Mouse (Mus musculus) CH12.LX (cell line): ENCODE measurements around the gene Hist1h3i. TPM values are rescaled to one million over a fixed set of nuclear protein-coding genes. Genes with fewer than 3 reads are reported as not detected.
"Not testable (repeated sequence)": the region's sequence is repeated elsewhere in the genome, so short reads cannot be mapped to it uniquely, and the experiment has no call there.

ENCODE experiments used
- DNase-seq: peaks from one replicate; pipeline ENCODE4 v3.0.0-alpha.2; 2013; ENCODE audit errors: extremely low read depth
- H3K27ac ChIP-seq: 2 replicates; pipeline ENCODE4 v1.5.1; 2012; ENCODE audit warnings: low read depth, mild to moderate bottlenecking, control low read depth, moderate library complexity; ENCODE audit not compliant: insufficient read depth
- H3K27me3 ChIP-seq: replicated peaks from 2 replicates; pipeline ENCODE3; 2012; ENCODE audit warnings: inconsistent platforms
- H3K36me3 ChIP-seq, 2 experiments: replicated peaks in 1 of 2; 2 replicates each; pipeline versions ENCODE3 to v1.6.1; 2012; ENCODE audit warnings: inconsistent platforms in 1 of 2, low read length in 1 of 2, mild to moderate bottlenecking in 1 of 2, mixed read lengths in 1 of 2, moderate library complexity in 1 of 2; ENCODE audit not compliant: control insufficient read depth in 1 of 2, insufficient read depth in 1 of 2
- H3K4me1 ChIP-seq, 2 experiments: 2 replicates each; pipeline ENCODE4 v1.6.1; 2012; ENCODE audit warnings: inconsistent platforms in 1 of 2, moderate library complexity in 1 of 2; ENCODE audit not compliant: insufficient read depth in 2 of 2, control insufficient read depth in 1 of 2
- H3K4me2 ChIP-seq: 2 replicates; pipeline ENCODE4 v1.6.1; 2012; ENCODE audit warnings: low read depth, mild to moderate bottlenecking, control low read depth; ENCODE audit not compliant: poor library complexity, insufficient read depth, severe bottlenecking
- H3K4me3 ChIP-seq, 3 experiments: fragments of 150-350 bp in 1 of 3; sonication (generic) in 1 of 3; replicated peaks in 1 of 3; 2 replicates each; pipeline versions ENCODE3 to v1.5.1; 2011 to 2012; ENCODE audit warnings: low read depth in 2 of 3, low read length in 2 of 3, mild to moderate bottlenecking in 2 of 3, moderate library complexity in 2 of 3, control low read depth in 1 of 3, improper control_type of control experiment in 1 of 3, inconsistent platforms in 1 of 3, mixed read lengths in 1 of 3; ENCODE audit not compliant: poor library complexity in 1 of 3
- H3K79me2 ChIP-seq: replicated peaks from 2 replicates; pipeline ENCODE4 v1.6.1; 2012; ENCODE audit warnings: mild to moderate bottlenecking, moderate library complexity; ENCODE audit not compliant: control insufficient read depth, poor library complexity, insufficient read depth, severe bottlenecking; ENCODE audit errors: extremely low read depth
- H3K9ac ChIP-seq: 2 replicates; pipeline ENCODE4 v1.6.1; 2012; ENCODE audit warnings: low read depth, mild to moderate bottlenecking, control low read depth, moderate library complexity; ENCODE audit not compliant: insufficient read depth
- H3K9me3 ChIP-seq: replicated peaks from 2 replicates; pipeline ENCODE3; 2012; ENCODE audit warnings: low read length, inconsistent platforms, mixed read lengths
- BHLHE40 ChIP-seq: IDR thresholded peaks from 2 replicates; pipeline ENCODE4 v1.6.1; 2011; ENCODE audit warnings: mild to moderate bottlenecking, low read depth, low read length, improper control_type of control experiment
- CHD1 ChIP-seq: IDR thresholded peaks from 2 replicates; pipeline ENCODE4 v1.6.1; 2012; ENCODE audit warnings: low read depth, low read length, improper control_type of control experiment, inconsistent platforms
- CHD2 ChIP-seq: IDR thresholded peaks from 2 replicates; pipeline ENCODE4 v1.6.1; 2011; ENCODE audit warnings: low read length, improper control_type of control experiment
- E2F4 ChIP-seq: IDR thresholded peaks from 2 replicates; pipeline ENCODE4 v1.6.1; 2011; ENCODE audit warnings: low read depth, low read length, improper control_type of control experiment; ENCODE audit not compliant: insufficient replicate concordance
- ELF1 ChIP-seq: IDR thresholded peaks from 2 replicates; pipeline ENCODE4 v1.6.1; 2014; ENCODE audit warnings: low read depth, mild to moderate bottlenecking, inconsistent platforms, low read length, improper control_type of control experiment
- HCFC1 ChIP-seq: IDR thresholded peaks from 2 replicates; pipeline ENCODE4 v1.6.1; 2012; ENCODE audit warnings: low read depth, mild to moderate bottlenecking, inconsistent platforms, low read length, improper control_type of control experiment
- IRF4 ChIP-seq: IDR thresholded peaks from 2 replicates; pipeline ENCODE4 v1.6.1; 2014; ENCODE audit warnings: low read depth, mild to moderate bottlenecking, inconsistent platforms, low read length, improper control_type of control experiment
- KAT2A ChIP-seq: IDR thresholded peaks from 2 replicates; pipeline ENCODE4 v1.6.1; 2012; ENCODE audit warnings: low read length, improper control_type of control experiment, inconsistent platforms; ENCODE audit not compliant: insufficient replicate concordance
- MAFK ChIP-seq: IDR thresholded peaks from 2 replicates; pipeline ENCODE4 v1.6.1; 2011; ENCODE audit warnings: low read length, improper control_type of control experiment; ENCODE audit not compliant: insufficient replicate concordance
- MAZ ChIP-seq: IDR thresholded peaks from 2 replicates; pipeline ENCODE4 v1.6.1; 2012; ENCODE audit warnings: low read depth, mild to moderate bottlenecking, inconsistent platforms, low read length, improper control_type of control experiment, moderate library complexity
- MEF2A ChIP-seq: IDR thresholded peaks from 2 replicates; pipeline ENCODE4 v1.6.1; 2014; ENCODE audit warnings: low read depth, mild to moderate bottlenecking, inconsistent platforms, low read length, improper control_type of control experiment, borderline replicate concordance
- MXI1 ChIP-seq: IDR thresholded peaks from 2 replicates; pipeline ENCODE4 v1.6.1; 2011; ENCODE audit warnings: mild to moderate bottlenecking, low read depth, low read length, improper control_type of control experiment
- NELFE ChIP-seq: IDR thresholded peaks from 2 replicates; pipeline ENCODE4 v1.6.1; 2011; ENCODE audit warnings: low read depth, low read length, improper control_type of control experiment
- POLR2A ChIP-seq: IDR thresholded peaks from 2 replicates; pipeline ENCODE4 v1.6.1; 2011; ENCODE audit warnings: low read depth, mild to moderate bottlenecking, improper control_type of control experiment, low read length
- RCOR1 ChIP-seq: conservative IDR thresholded peaks from 2 replicates; pipeline ENCODE4 v1.6.1; 2012; ENCODE audit warnings: low read depth, mild to moderate bottlenecking, inconsistent platforms, low read length, improper control_type of control experiment
- SIN3A ChIP-seq: IDR thresholded peaks from 2 replicates; pipeline ENCODE4 v1.6.1; 2012; ENCODE audit warnings: low read length, improper control_type of control experiment, inconsistent platforms
- TBP ChIP-seq: conservative IDR thresholded peaks from 2 replicates; pipeline ENCODE4 v1.6.1; 2011; ENCODE audit warnings: low read depth, low read length, improper control_type of control experiment
- TCF12 ChIP-seq: IDR thresholded peaks from 2 replicates; pipeline ENCODE4 v1.6.1; 2014; ENCODE audit warnings: low read depth, mild to moderate bottlenecking, inconsistent platforms, low read length, improper control_type of control experiment
- UBTF ChIP-seq: IDR thresholded peaks from 2 replicates; pipeline ENCODE4 v1.6.1; 2012; ENCODE audit warnings: low read depth, mild to moderate bottlenecking, inconsistent platforms, low read length, improper control_type of control experiment, moderate library complexity
- ZMIZ1 ChIP-seq: IDR thresholded peaks from 2 replicates; pipeline ENCODE4 v1.6.1; 2012; ENCODE audit warnings: low read depth, mild to moderate bottlenecking, inconsistent platforms, low read length, improper control_type of control experiment
- dilution Hi-C: fragments of 300-500 bp; cut with MboI; formaldehyde crosslinking; loops from 2 replicates; pipeline ENCODE4 v1.14.3; 2020; ENCODE audit warnings: low sequenced_read_pairs; ENCODE audit not compliant: extremely low pct_unique_long_range_greater_than_20kb, extremely low pct_ligation_motif_present
- in situ Hi-C: fragments of 300-500 bp; cut with MboI; formaldehyde crosslinking; loops from 3 replicates; pipeline ENCODE4 v1.14.3; 2019; ENCODE audit warnings: low sequenced_read_pairs, low pct_ligation_motif_present, low pct_unique_long_range_greater_than_20kb, mixed read lengths
- polyA plus RNA-seq: library from polyadenylated mRNA; unstranded; fragments of >175 nt; gene quantifications from 2 replicates; pipeline ENCODE4 v1.2.1, GENCODE M21; 2012; ENCODE audit warnings: low read depth; ENCODE audit not compliant: insufficient read length
- total RNA-seq, 2 experiments: library from RNA; depleted of rRNA; stranded (reverse); fragments of 300-350 nt in 1 of 2; fragments of >200 nt in 1 of 2; gene quantifications; 2 replicates each; pipeline ENCODE4 v1.2.3; 2012 to 2014

Hist1h3i gene
- total and polyA plus RNA-seq, 3 experiments: 14.3 to 797 (median 21.2) TPM

GRCm38 (mm10) chr13:21750159-21751017 is 32.8 kb downstream of the Hist1h3i start, which contains the start of gene Hist1h4k:
TSS of gene Hist1h4k (minus strand) at chr13:21750505.
- dilution Hi-C loops, H3K36me3 ChIP-seq: not testable (repeated sequence)
- peak within 1 kb of the TSS; percentile 93 for H3K27ac ChIP-seq
- TF ChIP-seq HCFC1 (peak; percentile 82), KAT2A (0 out of 2 replicates have a peak, but pooled peaks have one; percentile 64), MAZ (0 out of 2 replicates have a peak, but pooled peaks have one; percentile 64), IRF4 (peak; percentile 64), MAFK (peak; percentile 41; the same call in 1 of the 2 replicates), CHD1 (peak; percentile 86), BHLHE40 (peak; percentile 55), MXI1 (peak; percentile 84), MEF2A (peak; percentile 67), ZMIZ1 (peak; percentile 100), TBP (peak; percentile 95), E2F4 (peak; percentile 91), UBTF (peak; percentile 97), RCOR1 (peak; percentile 97), TCF12 (peak; percentile 92), POLR2A (peak; percentile 96), ELF1 (peak; percentile 46; the same call in 1 of the 2 replicates), NELFE (peak; percentile 99), CHD2 (peak; percentile 82), SIN3A (peak; percentile 96)
- TF ChIP-seq, all 38 proteins: peak for 20; not testable (repeated sequence) for 18
- H3K9me3 ChIP-seq, H3K27me3 ChIP-seq, in situ Hi-C loops, H3K79me2 ChIP-seq: not testable (repeated sequence)
- peak within 1 kb of the TSS; percentile 53 to 69 (median 55) for H3K4me3 ChIP-seq
- H3K4me2 ChIP-seq: peak within 1 kb of the TSS; percentile 96
- DNase-seq: peak; percentile 93
- H3K4me1 ChIP-seq: peaks cover 0 to 19% of the 10 kb centered on the region in 2 experiments; a peak in 2 of 4 replicates
- peak within 1 kb of the TSS; percentile 92 for H3K9ac ChIP-seq
